Mouse (Mus musculus): Measurements from ENCODE around the gene Htatip2. TPM values are rescaled to one million over a fixed set of nuclear protein-coding genes. Genes with fewer than 3 reads are reported as not detected.

Htatip2 gene
- polyA plus RNA-seq, 1 experiment: 32.0 TPM

DNA sequence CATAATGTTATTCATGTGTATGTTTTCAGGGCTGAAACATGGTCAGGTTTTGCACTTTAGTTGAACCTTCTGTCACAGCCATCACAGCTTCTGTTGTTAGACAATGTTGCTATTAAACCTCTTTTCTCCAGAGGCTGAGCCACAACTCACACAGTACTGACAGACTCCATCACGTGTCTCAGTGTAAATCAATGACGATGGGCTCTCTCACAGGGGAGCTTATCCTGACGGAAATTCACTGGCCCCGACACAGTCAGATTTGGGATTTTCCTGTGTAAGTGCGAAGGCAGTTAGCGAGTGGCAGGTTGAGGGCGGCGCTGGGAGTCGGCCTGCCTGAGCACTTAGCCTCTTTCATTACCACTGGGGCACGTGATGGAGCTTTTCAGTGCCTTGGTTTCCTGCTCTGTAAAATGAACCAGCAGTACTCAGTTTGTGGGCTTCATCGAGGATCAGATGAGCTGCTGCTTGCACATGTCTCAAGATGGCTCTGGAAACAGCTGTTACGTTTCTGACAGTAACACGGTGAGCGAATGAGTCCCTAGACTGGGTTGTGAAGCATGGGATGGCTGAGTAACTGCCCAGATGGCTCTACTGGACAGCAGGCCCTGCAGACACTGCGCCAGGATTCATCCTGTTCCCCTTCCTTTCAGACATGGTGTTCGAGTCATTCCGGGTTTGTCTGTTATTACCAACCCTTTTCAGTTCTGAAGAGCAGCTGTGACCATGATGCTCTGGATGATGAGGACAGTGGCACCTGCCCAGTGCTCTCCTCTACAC, 49.1 kb downstream of the Htatip2 start:
- Histone ChIP-seq H3K4me1 (ENCODE audit: control insufficient read depth, insufficient read depth, insufficient read length, low read length) (no peaks in the 10 kb centered on the region), H3K4me3 (ENCODE audit: insufficient read depth, low read depth, low read length) (no peak overlapping the region), H3K27ac (replicated peaks; ENCODE audit: low read depth, low read length) (no peak overlapping the region)

DNA sequence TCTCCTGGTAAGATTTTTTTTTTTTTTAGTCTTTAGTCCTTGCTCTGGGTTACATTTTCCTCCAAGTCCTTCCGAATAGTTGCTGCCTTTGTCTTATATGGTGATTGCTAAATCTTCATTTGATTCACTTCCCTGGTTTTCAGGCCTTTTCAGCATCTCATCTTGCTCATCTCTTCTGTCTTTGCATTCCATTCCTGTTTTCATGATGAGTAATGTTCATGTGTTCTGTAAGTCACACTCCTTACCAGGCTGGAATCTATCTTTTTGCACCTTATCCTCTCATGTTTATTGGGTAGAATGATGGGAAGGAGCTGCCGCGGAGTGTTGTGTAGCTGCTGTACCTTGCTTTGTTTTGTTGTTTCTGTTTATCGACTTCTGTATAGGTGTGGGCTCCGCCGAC, 50.2 kb downstream of the Htatip2 start:
- H3K4me3 ChIP-seq (ENCODE audit: insufficient read depth, low read depth, low read length): no peak overlapping the region
- H3K4me1 ChIP-seq (ENCODE audit: control insufficient read depth, insufficient read depth, insufficient read length, low read length): no peaks in the 10 kb centered on the region
- H3K27ac ChIP-seq (replicated peaks; ENCODE audit: low read depth, low read length): no peak overlapping the region

DNA sequence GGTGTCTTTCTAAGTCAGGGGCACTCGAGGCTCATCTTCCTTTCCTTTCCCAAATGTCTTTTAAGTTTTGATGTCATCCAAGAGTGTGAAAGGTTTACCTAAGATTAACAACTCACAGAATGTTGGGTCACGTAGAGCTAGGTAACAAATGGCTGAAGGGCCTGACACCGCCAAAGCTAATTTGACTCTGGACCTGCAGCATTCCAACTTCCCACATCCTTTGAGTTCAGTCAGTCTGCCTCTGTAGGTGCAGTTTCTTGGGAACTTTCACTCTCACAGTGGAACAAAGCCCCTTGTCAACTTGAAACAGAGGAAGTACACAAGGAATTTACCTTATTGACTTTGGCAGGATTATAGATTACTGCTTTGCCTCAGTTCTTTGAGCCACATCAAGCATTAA, 50.6 kb downstream of the Htatip2 start:
- no peaks in the 10 kb centered on the region for H3K4me1 ChIP-seq (ENCODE audit: control insufficient read depth, insufficient read depth, insufficient read length, low read length)
- no peak overlapping the region for H3K27ac ChIP-seq (replicated peaks; ENCODE audit: low read depth, low read length)
- H3K4me3 ChIP-seq (ENCODE audit: insufficient read depth, low read depth, low read length): no peak overlapping the region

DNA sequence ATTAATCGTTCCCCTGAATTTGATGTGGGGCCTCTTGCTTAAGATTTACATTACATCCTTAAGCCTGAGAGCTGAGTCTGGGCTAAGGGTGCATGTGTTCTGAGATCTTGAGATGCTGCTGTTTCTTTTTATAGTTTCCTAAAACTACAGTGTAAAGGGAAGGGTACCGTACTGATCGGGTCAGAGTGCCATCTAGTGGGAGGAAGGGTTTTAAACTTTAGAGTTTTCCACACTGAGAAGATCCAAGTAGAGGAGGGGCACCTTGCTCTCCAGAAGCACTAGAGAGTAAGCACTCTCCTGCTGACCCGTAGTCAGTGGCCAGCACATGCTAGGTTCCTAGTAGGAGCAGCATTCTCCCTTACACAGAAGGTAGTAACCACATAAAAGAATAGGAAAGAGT, 52.4 kb downstream of the Htatip2 start:
- Histone ChIP-seq H3K27ac (replicated peaks; ENCODE audit: low read depth, low read length) (no peak overlapping the region), H3K4me1 (ENCODE audit: control insufficient read depth, insufficient read depth, insufficient read length, low read length) (no peaks in the 10 kb centered on the region), H3K4me3 (ENCODE audit: insufficient read depth, low read depth, low read length) (no peak overlapping the region)

GRCm38 (mm10) chr7:49819393-49819792, 60.5 kb downstream of the Htatip2 start:
- Histone ChIP-seq H3K4me1 (ENCODE audit: control insufficient read depth, insufficient read depth, insufficient read length, low read length) (no peaks in the 10 kb centered on the region), H3K4me3 (ENCODE audit: insufficient read depth, low read depth, low read length) (no peak overlapping the region), H3K27ac (replicated peaks; ENCODE audit: low read depth, low read length) (no peak overlapping the region)

DNA sequence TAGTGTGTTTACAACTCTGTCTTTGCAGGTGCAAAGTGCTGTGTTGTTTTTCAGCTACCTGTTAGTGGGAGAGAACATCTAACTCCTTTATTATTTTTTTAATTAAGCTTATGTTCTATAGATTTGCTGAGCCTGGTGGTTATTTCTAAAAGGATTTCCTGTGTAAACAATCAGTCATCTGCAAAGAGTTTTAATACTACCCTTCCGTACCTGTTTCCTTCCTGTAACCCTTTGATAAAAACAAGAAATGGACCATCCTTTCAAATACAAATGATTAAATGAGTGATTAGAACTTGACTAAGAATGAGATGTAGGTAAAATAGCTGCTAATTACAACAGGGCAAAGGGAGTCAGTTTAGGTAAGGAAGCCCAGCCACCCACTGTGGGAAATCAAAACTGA, 62.5 kb downstream of the Htatip2 start:
- Histone ChIP-seq H3K4me3 (ENCODE audit: insufficient read depth, low read depth, low read length) (no peak overlapping the region), H3K4me1 (ENCODE audit: control insufficient read depth, insufficient read depth, insufficient read length, low read length) (no peaks in the 10 kb centered on the region), H3K27ac (replicated peaks; ENCODE audit: low read depth, low read length) (no peak overlapping the region)

GRCm38 (mm10) chr7:49822028-49822427, 63.1 kb downstream of the Htatip2 start:
- H3K27ac ChIP-seq (replicated peaks; ENCODE audit: low read depth, low read length): no peak overlapping the region
- H3K4me3 ChIP-seq (ENCODE audit: insufficient read depth, low read depth, low read length): no peak overlapping the region
- H3K4me1 ChIP-seq (ENCODE audit: control insufficient read depth, insufficient read depth, insufficient read length, low read length): no peaks in the 10 kb centered on the region

Other genes with a start within 250 kb of the Htatip2 start
- gene Dbx1, start 122.3 kb upstream of the Htatip2 start, polyA plus RNA-seq (2012; ENCODE audit: insufficient read depth, insufficient read length, missing spikeins): not detected in 2 replicates
- gene Prmt3, start 19.2 kb downstream of the Htatip2 start, polyA plus RNA-seq (2012; ENCODE audit: insufficient read depth, insufficient read length, missing spikeins): 3.1 and 6.8 TPM in 2 replicates
- not detected in 2 replicates for gene Slc6a5, start 151.0 kb downstream of the Htatip2 start, polyA plus RNA-seq (2012; ENCODE audit: insufficient read depth, insufficient read length, missing spikeins)
- gene Nell1, start 215.7 kb downstream of the Htatip2 start, polyA plus RNA-seq (2012; ENCODE audit: insufficient read depth, insufficient read length, missing spikeins): 0.58 TPM in 1 of 2 replicates, not detected in the other